Mouse (Mus musculus): ENCODE measurements around the gene Gm10945. TPM values are rescaled to one million over a fixed set of nuclear protein-coding genes. Genes with fewer than 3 reads are reported as not detected.

Gm10945 gene
- polyA plus RNA-seq, 1 experiment = not detected

DNA sequence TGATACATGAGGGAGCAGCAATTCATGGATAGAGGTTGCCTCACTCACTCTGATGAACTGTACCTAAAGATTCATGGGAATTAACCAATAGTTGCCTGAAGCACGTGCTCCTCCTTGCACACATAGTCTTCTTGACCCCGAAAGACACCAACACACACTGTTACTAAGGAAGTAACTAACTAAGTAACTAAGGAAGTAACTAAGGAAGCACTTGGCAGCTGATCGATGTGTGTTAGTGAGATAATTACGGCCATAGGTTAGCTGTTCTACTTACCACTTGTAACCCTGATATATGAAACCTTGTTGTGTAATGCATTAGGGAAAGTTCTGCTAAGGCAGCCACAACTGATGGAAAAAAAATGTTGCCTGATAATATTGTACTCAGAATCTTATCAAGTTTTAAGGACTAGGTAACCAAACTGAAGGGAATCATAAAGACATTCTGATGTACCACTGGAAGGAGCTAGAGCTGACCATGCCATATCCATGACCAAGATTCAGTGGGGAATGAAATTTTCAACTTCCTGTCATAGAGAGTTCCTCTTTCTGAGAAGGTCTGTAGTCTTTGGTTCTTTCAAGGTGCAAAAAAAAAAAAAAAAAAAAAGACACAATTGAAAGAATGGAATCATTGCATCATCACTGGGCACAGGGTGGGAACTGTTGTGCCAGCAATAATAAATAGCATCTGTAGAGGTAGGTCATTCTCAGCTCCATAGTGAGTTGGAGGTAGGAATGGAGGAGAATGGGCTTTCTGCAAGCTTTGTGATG is 44.2 kb downstream of the Gm10945 start:
- H3K27me3 ChIP-seq (ENCODE audit: control insufficient read depth, insufficient read depth, low read length) = no peaks in the 10 kb centered on the region
- no peaks in the 10 kb centered on the region for H3K4me1 ChIP-seq (ENCODE audit: control insufficient read depth, insufficient read depth, insufficient read length)
- H3K4me3 ChIP-seq (ENCODE audit: extremely low read depth, insufficient read depth, insufficient read length) = no peak overlapping the region
- TF ChIP-seq CTCF (IDR thresholded peaks at IDR 0.05; ENCODE audit: extremely low read depth, insufficient read depth, insufficient read length, insufficient replicate concordance) (no peak), POLR2A (IDR thresholded peaks at IDR 0.05; ENCODE audit: low read depth, low read length) (no peak)
- no peak overlapping the region for H3K27ac ChIP-seq (ENCODE audit: insufficient read depth, low read length)
- no peak for DNase-seq (ENCODE audit: low read depth in 1 of 2, low spot score in 2 of 2)
- WGBS = 7% methylated on average over 4 of the region's 4 CpGs
- no peaks in the 10 kb centered on the region for H3K36me3 ChIP-seq (ENCODE audit: control insufficient read depth, insufficient read depth, low read length)

DNA sequence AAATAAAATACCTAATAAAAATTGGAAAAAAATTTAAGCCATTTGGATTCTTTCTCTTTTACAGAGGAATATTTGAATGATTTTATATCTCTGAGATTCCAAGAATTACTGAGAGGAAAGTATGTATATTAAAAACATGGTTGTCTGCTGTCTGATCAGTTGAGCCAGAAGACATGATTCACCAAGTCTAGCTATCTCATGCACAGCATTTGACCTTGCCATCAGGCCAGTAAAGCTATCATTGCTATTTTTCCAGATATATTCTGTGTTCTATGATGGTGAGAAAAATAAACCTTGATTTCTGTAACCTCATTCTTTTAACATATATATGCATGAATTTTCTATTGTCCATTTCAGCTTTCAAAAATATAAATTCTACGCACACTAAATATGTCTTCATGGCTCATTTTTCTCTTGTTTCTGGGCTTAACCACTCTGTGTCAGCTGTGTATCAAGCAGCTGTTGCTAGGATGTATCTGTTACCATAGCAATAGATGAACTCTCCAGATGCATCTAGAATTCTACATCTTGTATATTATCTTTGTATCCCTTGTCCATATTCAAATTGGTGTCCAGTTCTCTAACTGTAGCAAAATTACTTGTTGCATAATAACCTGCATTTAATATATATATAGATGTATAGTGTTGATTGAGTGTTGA is 56.2 kb downstream of the Gm10945 start:
- Histone ChIP-seq H3K4me3 (ENCODE audit: extremely low read depth, insufficient read depth, insufficient read length) (no peak overlapping the region), H3K36me3 (ENCODE audit: control insufficient read depth, insufficient read depth, low read length) (no peaks in the 10 kb centered on the region), H3K4me1 (ENCODE audit: control insufficient read depth, insufficient read depth, insufficient read length) (no peaks in the 10 kb centered on the region), H3K27ac (ENCODE audit: insufficient read depth, low read length) (no peak overlapping the region), H3K27me3 (ENCODE audit: control insufficient read depth, insufficient read depth, low read length) (no peaks in the 10 kb centered on the region)
- WGBS = 92% methylated on average over 1 of the region's 1 CpGs
- DNase-seq (ENCODE audit: low read depth in 1 of 2, low spot score in 2 of 2) = no peak
- TF ChIP-seq CTCF (IDR thresholded peaks at IDR 0.05; ENCODE audit: extremely low read depth, insufficient read depth, insufficient read length, insufficient replicate concordance) = no peak
- no peak for TF ChIP-seq POLR2A (IDR thresholded peaks at IDR 0.05; ENCODE audit: low read depth, low read length)

DNA sequence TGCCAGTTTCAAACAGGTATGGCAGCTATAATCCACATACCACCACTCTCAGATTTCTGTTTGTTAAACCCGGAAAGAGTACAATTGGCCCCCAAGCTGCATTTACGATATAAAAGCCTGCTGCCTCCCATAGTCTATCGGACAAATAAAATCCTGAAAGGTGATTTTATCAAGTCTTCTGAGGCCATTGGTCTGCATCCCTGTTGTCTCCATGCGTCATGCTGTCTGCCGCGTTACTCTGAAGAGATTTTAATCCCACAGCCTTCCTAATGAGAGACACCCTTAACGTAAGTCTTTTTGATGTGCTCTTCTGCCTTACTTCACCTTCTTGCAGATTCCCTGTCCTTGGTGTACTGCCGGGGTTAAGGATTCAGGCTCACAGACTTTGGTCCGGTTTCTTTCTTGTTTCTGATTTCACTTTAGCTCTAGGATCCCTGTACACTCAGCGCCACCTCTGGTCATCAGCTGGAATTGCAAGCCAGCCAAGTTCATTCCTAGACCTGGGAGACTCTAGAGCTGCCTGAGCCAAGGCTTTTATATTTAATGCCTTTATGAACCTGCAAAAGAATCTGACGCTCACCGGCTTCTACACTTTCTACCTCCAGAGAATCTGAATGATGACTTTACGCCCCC is 67.2 kb downstream of the Gm10945 start:
- Histone ChIP-seq H3K27ac (ENCODE audit: insufficient read depth, low read length) (no peak overlapping the region), H3K27me3 (ENCODE audit: control insufficient read depth, insufficient read depth, low read length) (no peaks in the 10 kb centered on the region), H3K4me1 (ENCODE audit: control insufficient read depth, insufficient read depth, insufficient read length) (no peaks in the 10 kb centered on the region), H3K36me3 (ENCODE audit: control insufficient read depth, insufficient read depth, low read length) (no peaks in the 10 kb centered on the region), H3K4me3 (ENCODE audit: extremely low read depth, insufficient read depth, insufficient read length) (no peak overlapping the region)
- TF ChIP-seq CTCF (IDR thresholded peaks at IDR 0.05; ENCODE audit: extremely low read depth, insufficient read depth, insufficient read length, insufficient replicate concordance) (no peak), POLR2A (IDR thresholded peaks at IDR 0.05; ENCODE audit: low read depth, low read length) (no peak)
- WGBS = 59% methylated on average over 13 of the region's 13 CpGs
- DNase-seq (ENCODE audit: low read depth in 1 of 2, low spot score in 2 of 2) = no peak

Other genes starting within 250 kb of the Gm10945 start
- gene Oprm1, start 3.3 kb downstream of the Gm10945 start, polyA plus RNA-seq (2012; rRNA removed) = not detected in 2 replicates